Mouse (Mus musculus) bone marrow, adult 2 months (tissue): ENCODE results near the gene Olfr56.
"Not testable (repeated sequence)": the region's sequence is repeated elsewhere in the genome, so short reads cannot be mapped to it uniquely, and the experiment has no call there.

ENCODE experiments used
- CTCF ChIP-seq: fragments of 200-500 bp; IDR thresholded peaks from 2 replicates; pipeline ENCODE4 v1.5.1; 2011; ENCODE audit warnings: low read length, control low read depth; ENCODE audit not compliant: control insufficient read depth, insufficient read depth
- POLR2A ChIP-seq: fragments of 200-500 bp; IDR thresholded peaks from 2 replicates; pipeline ENCODE4 v1.6.1; 2011; ENCODE audit warnings: low read depth, mild to moderate bottlenecking, control low read depth, low read length, borderline replicate concordance; ENCODE audit not compliant: control insufficient read depth

- TF ChIP-seq CTCF, POLR2A: not testable (repeated sequence)
Measured at GRCm38 (mm10) chr11:49061865-49062264, 83.2 kb downstream of the Olfr56 start.
